Mouse (Mus musculus): Measurements from ENCODE around the gene Fads2.

- TF ChIP-seq CTCF (IDR thresholded peaks at IDR 0.05; ENCODE audit: borderline replicate concordance, insufficient read depth, low read depth, low read length) (no peak), POLR2A (IDR thresholded peaks at IDR 0.05; ENCODE audit: borderline replicate concordance, insufficient read depth, low read length) (no peak)
Observed at GRCm38 (mm10) chr19:10123892-10124634, 22.5 kb upstream of the Fads2 start.

Measured in cerebellum, adult 2 months (tissue).